Mouse (Mus musculus) brain, embryonic 14.5 days (tissue): ENCODE results near the gene 4921524J17Rik.

ENCODE experiments used
- CTCF ChIP-seq: fragments of 200-500 bp; IDR thresholded peaks from 2 replicates; pipeline ENCODE4 v1.5.1; 2012; ENCODE audit warnings: inconsistent platforms, mild to moderate bottlenecking, moderate library complexity, borderline replicate concordance; ENCODE audit not compliant: insufficient read depth, insufficient read length; ENCODE audit errors: extremely low read depth
- POLR2A ChIP-seq: fragments of 200-500 bp; IDR thresholded peaks from 2 replicates; pipeline ENCODE4 v1.6.1; 2012; ENCODE audit warnings: mild to moderate bottlenecking, inconsistent platforms, borderline replicate concordance; ENCODE audit not compliant: poor library complexity, insufficient read depth, insufficient read length, severe bottlenecking; ENCODE audit errors: extremely low read depth

DNA sequence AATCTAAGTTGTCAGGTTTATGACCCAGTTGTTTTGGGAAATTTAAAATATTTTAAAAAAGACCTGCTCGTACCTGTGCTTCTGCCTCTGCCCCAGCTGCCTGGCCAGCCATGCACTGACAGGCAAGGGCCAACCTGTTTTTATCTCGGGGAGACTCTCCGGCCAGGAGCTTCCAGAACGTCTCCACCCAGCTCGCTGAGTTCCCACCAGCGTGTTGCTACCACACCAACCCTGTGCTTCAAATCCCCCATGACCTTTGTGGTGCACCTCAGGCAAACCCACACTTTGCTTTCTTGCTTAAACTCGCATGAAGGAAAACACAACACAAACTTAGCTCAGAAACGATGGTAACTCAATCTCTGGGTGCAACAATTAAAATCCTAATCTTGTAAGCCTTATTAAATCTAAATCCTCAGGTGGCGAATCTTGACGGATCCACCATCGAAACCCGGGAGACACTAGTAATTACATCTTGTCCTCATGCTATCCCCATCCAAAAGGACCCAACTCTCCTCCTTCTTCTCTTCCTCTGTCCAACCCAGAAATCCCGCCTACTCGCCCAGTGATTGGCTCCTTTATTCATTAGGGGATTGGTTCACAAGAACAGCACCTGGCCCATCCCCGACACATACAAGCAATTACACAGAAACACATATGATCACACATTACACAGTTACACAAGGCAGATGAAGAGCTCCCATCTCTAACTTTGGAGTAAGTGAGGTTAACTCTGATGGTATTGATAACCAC is 13.5 kb upstream of the 4921524J17Rik start:
- TF ChIP-seq POLR2A (no peak), CTCF (no peak)
